Mouse (Mus musculus) layer of hippocampus, adult 11-12 months (tissue): Measurements from ENCODE around the gene Pdgfa.

Source experiments
- DNase-seq: peaks from one replicate; pipeline ENCODE4 v3.0.0; 2022; ENCODE audit warnings: low spot score

Pdgfa gene

DNA sequence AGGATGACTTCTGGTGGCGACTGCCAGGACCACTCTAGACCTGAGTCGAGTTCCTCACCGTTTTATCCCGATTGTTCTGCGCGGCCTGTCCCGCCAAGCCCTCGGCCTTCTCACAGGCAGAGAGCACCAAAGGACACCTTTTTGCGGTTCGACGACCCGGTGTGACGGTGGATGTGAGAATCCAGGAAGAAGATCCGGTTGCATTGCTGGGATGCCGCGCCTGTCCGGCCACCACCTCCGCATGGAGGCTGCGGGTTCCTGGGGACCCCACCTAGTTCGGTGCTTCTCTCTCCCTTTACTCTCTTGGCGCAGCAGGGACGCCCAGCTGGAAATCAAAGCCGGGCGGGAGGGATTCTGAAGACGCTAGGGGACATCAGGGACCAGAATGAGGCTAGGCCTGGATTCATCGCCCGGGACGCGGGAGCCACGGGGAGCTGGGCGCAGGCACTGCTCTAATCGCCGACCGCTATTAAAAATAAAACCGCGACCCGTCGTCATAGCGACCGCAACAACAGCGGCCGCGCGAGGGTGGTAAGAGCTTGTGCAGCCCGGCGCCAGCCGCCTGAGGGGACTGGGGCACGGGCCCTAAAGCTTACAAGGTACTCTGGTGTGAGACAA lies at the start of gene Pdgfa:
Gene Pdgfa (minus strand): TSS at position 200 of the 618 bp plus-strand sequence.
- DNase-seq, result peak; percentile 67

DNA sequence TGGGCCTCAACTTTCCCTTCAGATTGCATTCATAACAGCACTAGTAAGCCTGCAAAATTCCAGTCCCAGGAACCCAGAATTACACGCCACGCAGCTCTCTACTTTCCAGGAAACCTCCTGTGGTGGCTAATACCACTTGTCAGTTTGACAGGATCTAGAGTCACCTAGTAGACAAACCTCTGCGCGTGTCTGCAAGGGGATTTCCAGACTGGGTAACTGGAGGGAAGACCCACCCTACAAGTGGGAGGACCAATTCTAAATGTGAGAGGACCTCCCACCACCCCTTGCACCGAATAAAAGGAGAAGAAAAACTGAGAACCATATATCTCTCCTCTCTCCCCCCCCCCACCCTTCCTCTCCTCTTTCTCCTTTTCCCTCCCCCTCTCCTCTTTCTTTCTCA lies 49.5 kb upstream of the Pdgfa start:
- no peak for DNase-seq

DNA sequence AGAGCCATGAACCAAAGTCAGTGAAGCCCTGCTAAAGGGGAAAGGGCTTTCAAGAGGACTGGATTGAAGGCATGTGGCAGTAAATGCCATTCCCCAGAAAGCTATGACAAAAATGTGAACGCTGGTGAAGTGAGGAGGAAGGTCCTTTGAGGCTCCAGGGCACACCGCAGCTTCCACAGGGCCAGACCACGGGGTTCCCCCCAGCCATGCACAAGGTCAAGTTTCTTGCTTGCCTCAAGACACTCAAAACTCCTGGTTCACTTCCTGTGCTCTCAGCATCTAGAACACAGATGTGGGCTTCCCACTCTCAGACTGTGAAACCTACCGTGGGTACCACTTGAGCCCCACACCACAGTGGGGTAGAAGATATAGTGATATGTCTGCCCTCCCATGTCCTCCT lies 46.4 kb upstream of the Pdgfa start:
- no peak for DNase-seq

DNA sequence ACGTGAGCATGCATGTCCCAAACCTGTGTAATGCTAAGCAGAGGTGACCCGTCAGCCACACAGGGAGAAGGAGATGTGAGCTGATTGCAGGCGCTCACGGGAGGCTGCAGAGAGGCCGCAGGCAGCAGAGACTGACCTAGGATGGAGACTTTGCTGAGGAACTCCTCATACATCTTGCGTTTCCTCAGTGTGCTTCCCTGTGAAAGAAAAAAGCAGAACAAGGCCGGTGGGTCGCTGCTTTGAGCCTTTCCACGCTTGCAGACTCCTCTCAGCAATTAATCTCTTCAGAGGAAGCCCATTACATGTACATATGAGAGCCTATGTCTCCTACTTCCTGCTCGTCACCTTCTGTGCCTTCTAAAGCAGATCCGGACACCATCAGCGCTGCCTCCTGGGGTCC lies 45.1 kb upstream of the Pdgfa start:
- no peak for DNase-seq

DNA sequence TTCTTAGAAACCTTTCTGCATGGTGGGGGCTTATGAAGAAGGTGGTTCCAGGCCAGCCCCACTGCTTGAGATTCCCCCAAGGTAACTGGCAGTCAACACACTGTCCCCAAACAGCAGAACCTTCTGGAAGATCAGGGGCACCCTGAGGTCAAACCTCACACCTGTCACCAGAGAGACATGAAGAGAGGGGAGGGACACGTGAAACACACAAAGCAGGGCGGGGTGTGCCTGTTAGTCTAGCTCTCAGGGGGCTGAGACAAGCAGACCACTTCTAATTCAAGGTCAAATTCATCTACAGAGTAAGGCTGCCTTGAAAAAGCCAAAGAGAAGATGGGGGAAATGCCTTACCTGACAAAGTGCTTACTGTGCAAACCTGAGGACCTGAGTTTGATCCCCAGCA lies 38.0 kb upstream of the Pdgfa start:
- DNase-seq, result no peak

DNA sequence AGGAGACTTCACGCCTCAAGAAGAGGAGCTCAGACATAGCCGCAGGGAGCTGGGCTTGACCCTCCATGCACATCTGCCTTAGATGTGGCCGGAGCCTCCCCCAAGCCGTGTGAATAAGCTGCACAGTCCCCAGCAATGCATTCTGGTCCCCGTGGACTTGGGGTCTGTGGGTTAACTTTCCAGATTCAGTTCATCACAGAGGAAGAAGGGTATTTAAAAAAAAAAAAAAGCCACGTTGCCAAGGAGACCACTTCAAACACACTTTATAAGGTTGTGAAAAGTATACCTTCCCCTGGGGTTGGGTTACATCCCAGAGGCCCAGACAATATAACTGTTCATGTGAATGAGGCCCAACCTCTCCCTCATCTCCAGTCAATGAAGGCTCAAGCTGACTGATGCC lies 37.6 kb upstream of the Pdgfa start:
- no peak for DNase-seq

DNA sequence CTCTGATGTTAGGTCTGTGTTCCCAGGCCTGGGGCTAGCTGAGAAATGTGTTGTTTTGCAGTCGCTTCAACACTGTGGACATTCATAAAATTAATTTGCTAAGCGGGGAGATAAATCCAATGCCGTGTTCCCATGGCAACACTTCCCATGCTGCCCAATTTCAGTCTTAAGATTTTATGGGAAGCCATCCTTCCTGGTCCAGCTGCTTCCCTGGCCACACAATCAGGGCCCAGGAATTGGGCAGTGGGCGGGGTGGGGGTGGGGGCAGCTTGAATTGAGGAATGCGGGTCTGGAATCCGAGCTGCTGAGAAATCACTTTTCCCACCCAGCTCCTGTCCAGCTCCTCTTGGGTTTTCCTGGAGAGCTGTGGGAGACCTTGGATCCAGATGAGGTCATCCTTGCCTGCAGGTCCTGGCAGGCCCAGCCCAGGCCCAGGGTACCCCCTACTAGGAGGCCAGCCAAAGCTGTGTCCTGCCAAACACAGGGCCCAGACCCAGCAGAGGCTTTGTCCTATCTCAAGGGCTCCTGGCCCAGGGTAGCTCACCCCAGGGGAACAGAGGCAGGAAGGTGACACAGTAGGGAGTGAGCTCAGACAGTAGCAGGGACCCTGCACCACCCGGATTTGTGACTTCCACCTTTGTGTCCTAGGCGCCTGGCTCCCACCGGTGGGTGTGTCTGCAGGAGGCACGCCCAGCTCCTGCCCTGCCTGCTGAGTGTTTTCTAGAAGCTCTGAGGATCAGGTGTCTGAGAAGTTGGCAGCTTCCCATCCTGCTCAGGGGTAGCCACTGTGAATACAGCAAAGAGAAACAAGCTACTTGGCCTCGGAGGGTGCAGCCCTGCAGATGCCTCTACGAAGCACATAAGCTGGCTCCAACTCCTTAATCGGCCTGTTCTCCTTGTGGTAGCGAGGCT lies 36.5 kb upstream of the Pdgfa start:
- no peak for DNase-seq

DNA sequence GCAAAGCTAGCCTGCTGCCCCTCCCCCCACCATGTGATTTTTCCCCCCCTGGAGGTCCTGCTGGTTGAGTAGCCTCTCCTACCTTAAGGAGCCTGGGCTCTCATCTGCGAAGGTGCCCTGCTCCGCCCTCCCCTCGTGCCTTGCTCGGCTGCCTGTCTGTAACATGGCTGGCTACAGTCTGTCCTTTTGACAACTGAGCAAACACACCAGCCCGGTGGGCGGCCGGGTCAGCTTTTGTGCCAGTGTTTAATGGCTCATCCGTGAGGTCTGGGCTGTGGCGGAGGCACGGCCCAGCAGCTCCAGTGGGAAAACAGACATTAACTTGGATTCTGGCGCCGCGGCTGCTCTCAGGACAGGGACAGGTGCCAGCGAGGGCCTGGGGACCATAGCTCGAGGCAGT lies 30.4 kb upstream of the Pdgfa start:
- DNase-seq, result no peak

DNA sequence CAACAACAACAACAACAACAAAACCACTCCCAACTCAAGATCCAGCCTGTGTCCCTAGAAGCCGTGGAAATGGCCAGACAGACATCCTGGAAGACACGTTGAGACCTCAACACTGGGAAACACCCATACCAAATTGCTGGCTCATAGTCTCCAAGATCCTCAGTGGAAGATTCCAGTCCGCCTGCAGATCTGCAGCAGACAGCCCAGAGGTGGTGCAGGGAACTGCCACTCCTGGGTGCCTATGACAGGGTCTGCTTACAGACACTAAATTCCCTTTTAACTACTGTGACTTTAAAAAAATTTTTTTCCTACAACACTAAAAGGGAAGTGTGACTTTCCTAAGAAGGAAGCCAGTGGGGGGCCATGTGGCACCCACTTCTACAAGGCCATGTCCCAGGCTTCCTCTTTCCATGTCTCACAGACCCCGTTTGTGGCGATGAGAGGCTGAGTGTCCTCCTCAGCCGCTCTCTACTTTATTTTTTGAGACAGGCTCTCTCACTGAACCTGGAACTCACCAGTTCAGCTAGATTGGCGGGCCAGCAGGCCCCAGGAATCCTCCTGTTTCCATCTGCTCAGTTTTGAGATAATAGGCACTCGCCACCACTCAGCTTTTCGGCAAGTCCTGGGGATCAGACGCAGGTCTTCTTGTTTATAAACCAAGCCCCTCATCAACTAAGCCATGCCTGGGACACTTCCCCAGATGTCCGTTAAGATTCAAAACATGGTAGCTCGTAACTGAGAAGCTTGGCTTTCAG lies 27.4 kb upstream of the Pdgfa start:
- DNase-seq, result peak; percentile 43

DNA sequence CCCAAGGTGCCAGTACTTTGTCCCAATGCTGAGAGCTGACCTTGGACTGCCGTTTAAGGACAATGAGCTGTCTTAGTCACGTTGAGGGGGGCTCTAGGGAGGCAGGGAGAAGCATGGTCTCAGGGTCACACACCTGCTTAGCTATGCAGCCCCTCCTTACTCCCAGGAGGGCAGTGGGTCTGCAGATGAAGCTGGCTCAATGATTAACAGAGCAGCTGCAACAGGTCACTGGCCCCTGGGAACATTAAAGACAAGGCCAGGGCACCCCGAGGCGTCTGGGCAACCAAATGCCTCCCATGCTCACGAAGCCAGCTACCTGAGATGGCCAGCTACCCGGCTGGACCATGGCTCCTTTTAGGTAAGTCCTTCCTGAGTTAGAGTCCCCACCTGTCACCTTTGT lies 23.4 kb upstream of the Pdgfa start:
- DNase-seq, result no peak

DNA sequence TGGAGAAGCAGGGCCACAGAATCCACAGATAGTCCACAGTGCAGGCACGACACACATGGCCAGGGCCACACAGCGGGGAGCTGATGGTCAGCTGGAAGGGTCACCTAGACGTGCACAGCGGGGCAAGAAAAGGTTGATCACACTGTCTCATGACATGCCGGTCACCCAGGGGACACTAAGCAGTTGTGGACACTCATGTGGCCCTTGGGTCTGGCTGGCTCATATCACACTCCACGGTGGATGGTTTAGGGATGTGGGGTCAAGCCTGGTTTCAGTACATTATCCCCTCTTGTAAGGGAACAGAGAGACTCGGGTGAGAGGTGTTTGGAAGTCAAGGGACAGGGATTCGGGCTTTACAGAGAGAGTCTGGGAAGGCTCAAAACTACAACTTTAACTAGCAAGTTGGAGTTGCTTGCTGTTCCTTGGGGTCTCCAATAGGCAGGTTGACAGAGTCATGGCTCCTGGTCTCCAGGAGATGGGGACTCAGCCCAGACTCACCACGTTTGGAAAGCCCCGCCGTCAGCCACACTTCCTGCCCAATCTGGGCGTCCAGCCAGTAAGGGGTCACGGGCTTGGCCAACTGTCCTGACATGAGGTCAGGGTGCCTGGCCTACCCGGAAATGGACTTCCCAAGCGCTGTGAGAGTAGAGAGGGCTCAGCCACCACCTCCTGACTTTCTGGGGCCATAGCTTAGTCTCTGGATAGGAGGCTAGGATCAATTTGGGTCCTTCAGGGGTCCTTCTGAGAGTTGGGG lies 20.4 kb upstream of the Pdgfa start:
- peak; percentile 71 for DNase-seq

DNA sequence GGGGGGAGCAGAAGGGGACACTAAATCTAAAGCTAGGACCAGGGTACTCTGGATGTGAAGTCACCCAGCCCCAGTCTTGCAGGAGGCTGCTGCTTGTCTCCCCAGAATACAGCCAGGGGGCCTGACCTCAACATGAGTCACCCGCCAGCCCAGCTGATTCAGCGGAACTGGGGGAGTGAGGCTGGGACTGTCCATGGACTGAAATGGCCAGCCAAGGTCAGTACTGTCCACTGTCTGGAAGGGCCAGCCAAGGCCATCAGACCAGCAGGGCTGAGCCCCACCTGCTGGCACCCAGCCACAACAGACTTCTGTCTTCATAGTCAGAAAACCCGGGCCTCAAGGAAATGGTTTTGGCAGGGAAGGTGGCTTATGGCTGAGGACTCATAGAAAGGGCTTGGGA lies 17.9 kb upstream of the Pdgfa start:
- peak; percentile 50 for DNase-seq

DNA sequence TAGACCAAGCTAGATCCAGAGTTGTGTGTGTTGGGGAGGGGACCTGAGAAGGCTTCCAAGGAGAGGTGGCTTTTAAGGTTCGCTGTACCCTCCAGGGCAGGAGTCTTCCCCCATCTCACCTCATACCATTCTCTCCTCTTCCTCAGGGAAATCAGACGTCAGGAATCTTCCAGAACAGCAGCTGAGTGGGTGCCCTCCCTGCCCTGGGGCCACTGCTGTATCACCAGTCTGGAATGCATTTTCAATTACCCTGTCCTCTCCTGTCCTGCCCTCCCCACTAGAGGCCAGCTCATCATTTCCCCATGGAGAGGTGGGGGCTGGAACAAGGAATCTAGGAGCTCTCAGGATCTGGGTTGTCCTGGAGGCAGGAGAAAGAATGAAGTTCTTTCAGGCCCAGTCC lies 13.5 kb upstream of the Pdgfa start:
- no peak for DNase-seq

DNA sequence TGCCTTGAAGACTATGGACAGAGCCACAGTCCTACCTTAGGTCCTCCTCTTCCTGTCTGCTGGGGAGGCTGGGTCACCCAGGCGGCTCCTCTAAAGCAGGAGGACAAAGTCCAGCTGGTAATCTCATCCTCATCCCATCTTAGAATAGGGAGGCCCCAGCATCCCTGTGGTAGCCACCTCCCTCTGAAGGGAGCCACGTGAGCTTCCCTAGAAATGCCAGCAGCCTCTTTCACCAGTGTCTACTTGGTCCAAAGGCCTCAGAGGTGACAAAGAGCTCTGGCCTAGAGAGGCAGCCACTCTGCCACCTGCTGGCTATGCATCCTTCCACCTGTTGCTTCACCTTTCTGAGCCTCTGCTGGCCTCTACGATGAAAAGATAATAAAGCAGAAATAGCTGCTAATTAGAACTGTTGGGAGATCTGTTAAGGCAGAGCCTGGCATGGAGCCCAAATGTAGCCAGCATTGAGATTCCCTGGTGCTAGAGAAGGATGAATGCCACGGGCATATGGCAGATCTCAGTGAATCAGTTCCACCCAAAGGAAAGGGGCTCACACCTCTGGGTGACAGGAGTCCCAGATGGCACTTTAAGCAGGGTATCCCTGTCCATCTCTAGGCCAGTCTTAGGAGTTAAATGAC lies 10.1 kb upstream of the Pdgfa start:
- no peak for DNase-seq

DNA sequence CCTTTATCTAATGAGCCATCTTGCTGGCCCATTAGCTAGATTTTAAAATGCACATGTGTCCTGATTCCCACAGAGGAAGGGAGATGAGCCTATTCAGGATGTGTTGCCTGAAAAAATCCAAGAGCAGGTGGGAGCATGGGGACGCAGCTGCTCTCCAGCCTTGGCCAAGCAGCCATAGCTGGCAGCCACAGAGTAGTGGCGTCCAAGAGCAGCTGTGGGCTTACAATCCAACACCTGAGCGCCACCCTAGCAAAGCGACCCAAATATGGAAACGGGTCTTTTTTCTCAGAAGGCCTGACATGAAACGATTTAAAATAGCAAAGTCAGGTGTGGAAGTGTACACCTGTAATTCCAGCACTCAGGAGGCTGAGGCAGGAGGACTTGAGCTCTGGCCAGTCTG lies 7.4 kb upstream of the Pdgfa start:
- DNase-seq, result no peak

DNA sequence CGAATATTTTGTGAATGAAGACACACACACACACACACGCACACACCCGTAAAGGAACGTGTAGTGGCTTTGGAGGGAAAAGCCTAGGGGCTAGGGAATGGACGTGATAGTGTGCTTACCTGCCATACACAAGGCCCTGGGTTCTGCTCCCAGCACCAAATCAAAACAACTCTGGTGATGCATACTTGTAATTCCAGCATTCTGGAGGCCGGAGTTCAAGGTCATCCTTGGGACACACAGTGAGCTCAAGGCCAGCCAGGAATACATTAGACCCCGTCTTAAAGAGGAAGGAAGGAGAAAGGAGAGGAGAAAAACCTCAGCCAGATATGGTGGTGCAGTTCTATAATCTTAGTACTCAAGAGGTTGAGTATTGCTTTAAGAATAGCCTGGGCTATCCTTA lies 2.5 kb upstream of the Pdgfa start:
- no peak for DNase-seq

DNA sequence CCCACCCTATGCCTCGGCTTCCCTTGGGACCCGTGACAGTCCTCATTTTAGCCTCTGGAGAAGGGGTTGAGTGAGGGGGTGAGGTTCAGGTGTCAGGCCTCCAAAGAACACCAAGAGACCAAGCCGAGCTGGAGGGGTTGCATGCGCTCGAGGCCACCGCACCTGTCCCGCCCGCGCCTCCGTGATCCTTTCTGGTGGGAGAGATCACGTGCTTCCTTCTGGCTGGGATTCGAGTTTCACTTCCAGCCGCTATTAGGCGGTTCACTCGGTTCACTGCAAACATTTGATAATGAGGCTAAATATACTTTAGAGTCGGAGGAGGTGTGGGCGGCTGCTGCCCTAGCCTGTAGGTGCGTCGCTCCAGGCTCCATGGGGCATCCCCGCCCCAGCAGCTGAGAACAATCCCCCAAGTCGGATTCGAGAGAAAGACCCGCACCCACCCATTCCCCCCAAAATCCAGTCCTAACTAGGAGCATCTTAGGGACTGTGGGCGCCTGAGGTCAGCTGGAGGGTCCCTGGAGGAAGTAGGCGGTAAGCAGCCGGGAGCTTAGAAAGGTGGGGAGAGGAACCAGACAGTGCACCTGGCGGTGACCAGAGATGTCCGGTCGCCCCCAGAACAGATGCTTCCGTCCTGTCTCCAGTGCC lies 888 bp upstream of the Pdgfa start:
- DNase-seq, result peak; percentile 58

DNA sequence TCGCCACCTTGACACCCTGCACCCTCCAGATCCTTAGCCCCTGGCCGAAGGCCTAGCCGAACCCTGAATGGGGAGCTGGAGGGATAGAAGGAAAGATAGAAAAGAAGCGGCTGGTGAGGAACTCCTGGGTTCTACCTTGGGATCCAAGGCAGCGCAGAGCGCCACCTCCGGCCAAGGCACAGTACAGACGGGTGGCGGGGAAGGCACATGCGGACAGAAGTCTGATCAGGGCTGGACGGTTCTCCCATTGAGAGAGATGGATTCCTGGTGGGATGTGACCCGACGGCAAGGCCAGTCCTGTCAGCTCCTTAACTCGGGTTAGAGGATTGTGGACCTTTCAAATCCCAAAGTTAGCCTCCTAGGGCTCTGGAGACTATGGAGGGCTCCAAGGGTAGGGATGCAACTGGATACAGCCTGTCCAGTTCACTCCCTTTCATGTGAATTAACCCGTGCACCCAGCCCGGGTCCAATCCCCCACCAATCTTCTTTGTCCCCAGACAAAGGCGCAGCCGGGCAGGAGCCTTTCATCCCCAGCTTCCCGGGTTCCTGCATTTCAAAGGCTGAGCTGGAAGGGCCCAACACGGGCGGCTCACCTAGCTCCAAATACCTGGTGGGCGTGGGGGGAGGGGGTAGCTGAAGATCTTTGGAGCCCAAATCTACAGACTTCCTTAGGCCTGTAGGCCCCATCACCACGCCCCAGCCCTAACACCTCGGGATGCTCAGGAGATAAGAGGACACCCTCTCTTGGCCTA lies 672 bp downstream of the Pdgfa start:
- DNase-seq, result peak; percentile 66

DNA sequence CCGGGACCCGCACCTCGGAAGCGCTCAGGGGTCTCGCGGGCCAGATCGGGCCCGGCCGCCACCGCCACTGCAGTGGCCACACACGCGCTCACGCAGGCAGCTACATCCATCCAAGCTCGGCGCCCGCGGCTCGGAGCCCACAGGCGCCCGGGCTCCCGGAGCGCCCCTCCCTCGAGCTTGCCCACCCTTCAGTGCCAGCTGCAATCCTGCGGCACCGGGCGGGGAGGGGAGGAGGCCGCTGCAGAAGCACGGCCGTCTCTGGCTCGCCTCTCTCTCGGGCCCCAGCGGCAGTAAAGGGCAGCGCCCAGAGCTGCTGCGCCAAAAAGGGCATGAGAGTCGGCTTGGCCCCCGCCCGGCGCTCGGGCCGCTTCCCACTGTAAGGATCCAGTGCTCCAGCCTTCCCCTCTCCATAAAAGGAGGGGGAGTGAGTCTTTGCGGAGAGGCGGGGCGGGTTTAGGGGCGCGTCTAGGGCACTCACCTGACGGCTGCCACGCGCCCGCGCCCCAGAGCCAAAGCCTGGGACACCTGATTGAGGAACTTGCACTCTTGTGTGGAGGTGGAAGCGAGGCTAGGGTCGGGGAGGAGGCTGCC lies 1.4 kb downstream of the Pdgfa start:
- peak; percentile 75 for DNase-seq
